Mouse (Mus musculus): ENCODE measurements around the gene Arhgef1. TPM values are rescaled to one million over a fixed set of nuclear protein-coding genes. Genes with fewer than 3 reads are reported as not detected.

Arhgef1 gene
- 100 to 1,000 TPM; 112 to 198 (median 176) TPM for polyA plus RNA-seq (2017; shearing (Covaris generic))

DNA sequence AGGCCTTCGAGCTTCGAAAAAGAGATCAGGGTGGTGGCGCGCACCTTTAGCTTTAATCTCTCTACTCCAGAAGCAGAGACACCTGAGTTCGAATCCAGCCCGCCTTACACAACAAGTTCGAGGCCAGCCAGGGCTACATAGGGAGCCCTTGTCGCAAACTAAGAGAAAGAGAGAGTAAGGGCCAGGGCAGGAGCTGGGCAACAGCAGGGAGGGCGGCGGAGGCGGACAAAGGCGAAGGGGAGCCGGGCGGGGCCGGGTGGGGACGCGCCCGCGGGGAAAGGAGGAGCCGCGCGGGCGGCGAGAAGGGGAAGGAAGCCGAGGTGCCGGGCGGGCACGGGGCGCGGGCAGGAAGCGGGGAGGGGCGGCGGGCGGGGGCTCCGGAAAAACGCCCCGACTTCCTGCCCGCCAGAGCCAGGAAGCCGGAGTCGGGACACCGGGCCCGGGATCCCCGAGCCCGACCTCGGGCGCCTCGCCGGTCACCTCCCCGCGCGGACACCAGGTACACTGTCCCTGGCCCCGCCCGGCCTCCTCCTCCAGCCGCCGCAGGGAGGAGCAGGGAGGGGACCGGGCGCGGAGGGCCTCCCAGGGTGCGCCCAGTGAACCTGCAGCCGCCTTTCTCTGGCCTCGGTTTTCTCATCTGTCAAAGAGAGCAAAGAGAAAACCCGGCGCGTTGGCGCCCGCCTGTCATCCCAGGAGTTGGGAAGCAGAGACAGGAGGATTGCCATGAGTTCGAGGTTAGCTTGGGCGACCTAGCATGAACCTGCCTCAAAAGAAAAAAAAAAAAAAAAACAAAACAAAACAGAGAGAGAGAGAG, at the start of gene Arhgef1:
Gene Arhgef1 (plus strand): TSS at position 283 of the 814 bp plus-strand sequence.
- ATAC-seq = peak; percentile 11

DNA sequence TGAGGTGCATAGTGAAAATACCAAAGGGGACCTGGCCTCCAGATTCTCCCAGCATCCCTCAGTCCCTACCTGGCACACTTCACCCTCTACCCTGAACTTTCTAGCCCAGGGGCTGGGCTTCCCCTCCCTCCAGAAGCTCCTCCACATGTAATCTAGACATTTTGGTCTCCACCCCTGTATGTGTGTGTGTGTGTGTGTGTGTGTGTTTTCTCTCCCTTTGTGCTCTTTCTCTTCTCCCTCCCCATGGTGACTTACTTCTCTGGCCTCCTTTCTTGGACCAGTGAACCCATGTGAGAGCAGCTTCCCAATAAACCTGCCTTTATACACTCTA, 49.5 kb upstream of the Arhgef1 start:
- no peak for ATAC-seq

DNA sequence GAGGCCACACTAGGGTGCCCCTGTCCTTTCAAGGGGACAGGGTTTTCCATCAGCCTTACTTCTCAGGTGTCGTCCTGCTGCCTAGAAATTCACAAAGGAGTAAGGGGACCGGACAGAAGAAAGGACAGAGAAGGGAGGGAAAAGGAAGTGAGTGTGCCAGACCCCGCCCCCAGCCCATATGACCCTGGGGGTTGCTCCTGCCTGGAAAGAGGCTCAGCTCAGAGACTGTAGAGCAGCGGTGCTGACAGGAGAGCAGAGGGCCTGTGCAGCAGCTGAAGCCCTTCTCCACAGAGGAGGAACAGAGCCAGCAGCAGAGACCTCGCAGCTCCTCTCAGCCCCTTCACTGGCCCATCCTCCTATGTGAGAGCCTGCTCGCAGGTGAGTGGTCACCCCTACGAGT, 49.0 kb upstream of the Arhgef1 start:
- ATAC-seq = no peak

DNA sequence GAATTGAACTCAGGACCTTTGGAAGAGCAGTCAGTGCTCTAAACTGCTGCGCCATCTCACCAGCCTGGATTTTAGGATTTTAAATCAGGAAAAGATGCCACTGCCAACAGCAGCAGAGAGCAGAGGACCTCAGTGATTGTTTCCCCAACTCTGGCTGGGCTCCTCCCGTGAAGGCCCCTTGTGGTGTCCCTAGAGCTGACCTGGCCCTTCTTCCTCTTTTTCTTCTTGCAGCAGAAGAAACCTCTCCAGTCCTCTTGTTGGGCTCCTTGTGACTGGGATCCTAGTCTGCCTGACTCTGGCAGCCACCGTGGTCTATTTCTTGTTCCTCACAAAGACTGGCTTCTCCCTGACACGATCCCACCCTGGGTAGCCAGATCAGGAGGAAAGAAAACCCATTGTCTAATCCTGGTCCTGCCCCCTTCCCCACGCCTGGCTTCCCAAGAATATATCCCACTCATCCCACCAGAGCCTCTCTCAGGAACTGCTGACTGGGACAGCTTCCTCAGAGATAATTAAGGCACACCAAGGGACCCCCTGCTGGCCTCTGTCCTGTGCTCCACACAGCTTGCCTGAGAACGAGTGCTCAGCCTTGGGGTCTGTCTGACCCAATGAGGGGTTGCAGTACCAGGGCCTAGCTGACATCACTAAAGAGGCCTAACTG, 46.1 kb upstream of the Arhgef1 start:
- no peak for ATAC-seq

DNA sequence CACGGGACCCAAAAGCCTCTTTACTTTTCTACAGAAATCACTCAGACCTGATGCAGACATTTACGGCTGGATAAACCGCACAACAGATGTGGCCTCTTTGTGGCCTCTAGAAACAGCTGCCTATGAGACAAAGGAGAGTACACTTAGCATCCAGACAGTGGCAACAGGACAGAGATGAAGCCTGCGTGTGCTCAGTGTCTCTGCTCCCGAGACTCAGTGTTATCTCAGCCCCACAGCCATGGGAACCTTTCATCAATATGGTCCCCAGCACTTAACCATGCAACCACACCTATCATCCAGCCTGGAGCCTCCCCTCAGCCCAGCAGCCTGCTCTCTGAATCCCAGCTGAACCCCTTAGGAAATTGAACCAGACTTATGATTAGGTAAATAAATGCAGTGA, 43.5 kb upstream of the Arhgef1 start:
- no peak for ATAC-seq

DNA sequence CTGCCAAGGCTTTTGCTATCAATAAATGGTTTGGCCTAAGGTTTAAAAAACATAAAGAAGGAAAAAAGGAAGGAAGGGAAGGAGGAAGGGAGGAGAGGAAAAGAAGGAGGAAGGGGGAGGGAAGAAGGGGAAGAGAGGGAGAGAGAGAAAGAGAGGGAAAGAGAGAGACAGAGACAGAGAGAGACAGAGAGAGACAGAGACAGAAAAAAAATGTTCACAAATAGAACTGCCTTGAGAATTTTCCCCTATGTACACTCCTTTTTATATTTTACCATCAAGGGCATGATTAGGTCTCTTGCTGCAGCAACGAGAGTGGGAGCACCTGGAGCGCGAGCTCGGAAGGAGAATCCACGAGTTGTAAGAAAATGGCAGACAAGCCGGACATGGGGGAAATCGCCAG, 40.8 kb upstream of the Arhgef1 start, which contains the start of gene Gm9844:
Gene Gm9844 (plus strand): TSS at position 301 of the 400 bp plus-strand sequence.
- ATAC-seq = no peak

DNA sequence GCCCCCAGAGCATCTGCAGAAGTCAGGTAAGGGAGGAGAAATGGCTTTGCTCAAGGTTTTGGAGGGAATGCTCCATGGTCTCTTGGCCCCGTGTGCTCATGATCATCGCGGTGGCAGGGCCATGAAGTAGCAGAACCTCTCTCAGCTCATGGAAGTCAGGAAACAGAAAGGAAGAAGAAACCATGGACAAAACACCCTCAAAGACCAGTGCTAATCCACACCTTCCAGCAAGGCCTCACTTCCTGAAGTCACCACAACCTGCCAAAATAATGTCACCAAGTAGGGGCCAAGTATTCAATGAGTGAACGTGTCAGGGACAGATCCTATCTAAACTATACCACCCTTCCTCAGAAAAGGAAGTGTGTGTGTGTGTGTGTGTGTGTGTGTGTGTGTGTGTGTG, 39.9 kb upstream of the Arhgef1 start:
- no peak for ATAC-seq

DNA sequence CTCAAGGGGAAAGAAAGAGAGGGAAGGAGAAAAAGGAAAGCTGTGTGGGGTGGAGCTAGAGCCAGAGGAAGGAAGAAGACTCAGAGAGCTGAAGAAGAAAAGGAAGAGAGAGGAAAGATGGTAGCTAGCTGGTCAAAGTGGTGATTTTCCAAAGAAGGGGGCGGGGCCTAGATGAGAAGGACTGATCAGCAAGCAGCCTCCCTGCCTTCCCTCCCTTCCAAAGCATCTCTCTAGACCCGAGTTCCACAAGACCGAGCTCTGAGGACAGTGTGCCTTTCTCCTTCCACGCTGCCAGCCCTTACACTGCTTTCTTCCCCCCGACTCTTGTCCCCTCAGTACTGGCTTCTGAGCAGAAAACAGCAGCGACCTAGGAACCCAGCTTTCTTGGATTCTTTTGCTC, 38.6 kb upstream of the Arhgef1 start:
- no peak for ATAC-seq

DNA sequence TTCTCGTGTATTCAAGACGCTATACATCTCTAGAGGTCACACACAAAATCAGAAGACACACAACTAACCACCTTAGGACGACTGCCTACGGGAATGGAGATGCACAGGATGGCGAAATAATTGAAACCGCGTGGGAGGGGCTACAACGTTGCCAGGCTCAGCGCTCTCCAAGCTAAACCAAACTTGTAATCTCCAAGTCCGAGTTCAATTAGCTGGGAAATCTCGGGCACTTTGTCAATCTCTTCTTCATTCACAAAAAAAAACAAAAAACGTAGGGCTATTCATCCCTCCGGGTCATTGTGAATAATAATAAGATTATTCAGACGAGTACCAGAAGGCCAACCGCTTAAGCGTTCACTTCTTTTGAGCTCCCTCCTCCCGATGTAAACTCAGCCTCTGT, 33.6 kb upstream of the Arhgef1 start:
- ATAC-seq = no peak

DNA sequence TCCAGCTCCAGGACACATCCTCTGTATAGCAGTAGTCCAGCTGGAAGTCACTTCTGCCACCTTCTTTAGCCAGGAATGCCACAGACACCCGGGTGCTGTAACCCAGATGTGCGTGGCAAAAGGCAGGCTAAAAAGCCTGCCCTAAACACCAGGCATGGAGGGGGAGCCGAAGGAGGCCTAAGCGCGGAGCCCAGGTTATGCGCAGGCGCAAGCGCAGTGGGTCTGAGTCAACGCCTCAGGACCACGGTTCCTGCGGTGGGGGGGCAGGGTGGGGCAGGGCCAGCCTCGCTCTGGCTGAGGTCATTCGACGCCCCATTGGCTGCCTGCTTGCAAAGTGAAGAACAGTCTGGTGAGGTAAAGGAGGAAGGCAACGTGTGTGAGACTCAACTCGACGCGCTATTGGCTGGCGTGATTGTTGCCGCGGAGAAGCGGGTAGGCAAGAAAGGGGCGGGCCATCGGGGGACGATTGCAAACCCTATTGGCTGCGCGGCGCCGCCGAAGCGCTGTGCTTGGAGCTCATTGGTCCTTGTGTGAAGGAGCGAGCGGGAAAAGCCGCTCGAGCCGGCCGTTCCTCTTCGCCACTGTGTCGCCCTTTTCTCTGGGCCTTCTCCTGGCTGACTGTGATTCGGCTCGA, 33.1 kb upstream of the Arhgef1 start, which contains the start of the genes Lypd4 and Dmrtc2:
Gene Lypd4 (minus strand): TSS at position 410 of the 634 bp plus-strand sequence.
Gene Dmrtc2 (plus strand): TSS at position 526 of the 634 bp plus-strand sequence.
- no peak for ATAC-seq

DNA sequence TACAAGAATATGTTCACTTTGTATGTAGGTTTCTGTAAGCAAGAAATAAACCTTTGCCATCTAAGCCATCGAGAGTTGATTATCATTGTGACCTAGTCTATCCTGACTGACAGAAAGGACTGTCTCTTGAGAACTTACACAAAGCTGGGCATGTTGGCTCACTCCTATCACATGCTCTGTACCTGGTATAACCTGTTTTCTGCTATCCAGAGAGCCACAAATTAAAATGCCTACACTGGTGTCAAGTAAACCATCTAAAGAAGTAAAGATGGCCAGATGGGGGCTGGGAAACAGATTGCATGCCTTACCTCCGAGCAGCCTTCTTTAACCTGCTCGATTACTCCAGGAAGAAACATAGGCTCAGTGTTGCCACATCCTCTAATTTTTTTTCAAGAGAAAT, 25.1 kb upstream of the Arhgef1 start:
- ATAC-seq = no peak

DNA sequence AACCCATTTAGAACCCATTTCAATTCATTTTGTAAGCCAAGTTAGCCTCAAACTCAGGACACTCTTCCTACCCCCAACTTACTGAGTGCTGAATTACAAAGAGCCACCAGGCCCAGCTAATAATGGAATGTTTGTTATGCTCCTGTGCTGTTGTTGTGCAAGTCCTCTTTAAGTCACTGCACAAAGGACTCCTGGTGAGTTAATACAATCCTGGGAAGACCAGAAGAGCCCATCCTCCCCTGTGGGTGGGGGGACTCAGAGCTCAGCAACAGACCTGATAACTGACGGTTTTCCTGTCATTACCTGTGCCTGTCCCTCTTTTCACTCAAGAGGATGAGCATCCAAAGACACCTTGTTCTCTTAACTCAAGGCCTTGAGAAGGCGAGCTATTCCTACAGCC, 23.1 kb upstream of the Arhgef1 start:
- ATAC-seq = no peak

DNA sequence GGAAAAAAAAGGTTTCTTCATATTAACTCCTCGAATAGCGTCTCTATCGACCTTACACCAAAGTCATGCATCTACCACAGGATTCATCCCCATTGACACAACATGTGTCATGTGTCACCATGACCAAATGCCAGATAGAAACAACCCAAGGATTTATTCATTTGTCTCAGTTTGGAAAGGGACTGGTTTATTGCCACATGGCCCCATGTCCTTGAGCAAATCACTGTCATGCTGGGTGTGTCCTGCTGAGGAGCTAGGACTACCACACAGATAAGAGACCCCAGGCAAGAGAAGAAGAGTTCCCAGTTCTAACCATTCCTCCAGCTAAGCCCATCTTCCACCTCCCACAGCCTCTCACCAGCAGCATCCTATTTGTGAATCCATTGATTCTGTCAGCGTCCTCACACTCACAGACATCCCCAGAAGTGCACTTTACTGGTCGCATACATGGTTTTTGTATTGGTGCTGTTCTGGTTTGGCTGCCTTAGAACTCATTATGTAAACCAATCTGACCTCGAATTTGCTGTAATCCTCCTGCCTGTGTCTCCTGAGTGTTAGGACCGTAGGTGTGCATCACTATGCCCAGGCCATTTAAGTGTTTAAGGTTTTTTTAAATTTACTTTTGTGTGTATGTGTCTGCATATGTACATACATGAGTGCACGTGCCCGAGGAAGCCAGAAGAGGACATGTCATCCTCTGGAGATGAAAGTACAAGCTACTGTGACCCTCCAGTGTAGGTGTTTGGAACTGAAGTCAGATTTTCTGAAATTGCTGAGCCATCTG, 20.1 kb upstream of the Arhgef1 start:
- ATAC-seq = no peak

DNA sequence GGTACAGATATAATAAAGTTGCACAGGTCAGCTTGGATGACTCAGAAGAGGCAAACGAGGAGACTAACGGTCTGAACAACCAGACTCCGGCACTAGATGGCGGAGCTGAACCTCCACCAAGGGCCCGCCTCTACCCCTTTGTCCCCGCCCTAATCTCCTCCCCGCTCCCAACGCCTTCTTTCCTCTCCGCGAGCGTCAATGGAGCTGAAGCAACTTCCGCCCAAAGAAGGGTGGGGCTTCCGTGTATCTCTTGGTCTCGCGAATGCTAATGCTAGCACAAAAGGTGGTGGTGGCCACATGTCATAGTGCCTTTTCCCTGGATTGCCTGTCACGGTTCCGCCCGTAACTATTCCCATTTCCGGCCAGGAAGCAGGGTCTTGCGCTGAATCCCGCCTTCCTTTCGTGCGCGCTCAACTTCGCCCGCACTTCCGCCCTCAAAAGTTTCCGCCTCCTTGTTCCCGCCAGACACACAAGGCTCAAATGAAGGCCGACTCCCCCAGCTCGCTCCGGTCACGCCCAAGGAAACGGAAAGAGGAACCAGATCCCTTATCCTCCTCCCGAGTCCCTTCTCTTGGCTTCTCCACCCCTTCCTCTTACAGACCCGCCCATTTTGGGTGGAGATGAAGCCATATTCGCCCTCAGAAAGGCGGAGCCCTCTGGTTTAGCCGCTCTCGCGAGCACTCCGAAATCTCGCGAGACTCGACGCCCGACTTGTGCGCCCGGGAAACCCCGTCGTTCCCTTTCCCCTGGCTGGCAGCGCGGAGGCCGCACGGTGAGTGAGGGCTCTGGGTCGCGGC, 18.6 kb upstream of the Arhgef1 start, which contains the start of gene Rps19:
Gene Rps19 (plus strand): TSS at position 476 of the 797 bp plus-strand sequence.
- ATAC-seq = peak; percentile 86

DNA sequence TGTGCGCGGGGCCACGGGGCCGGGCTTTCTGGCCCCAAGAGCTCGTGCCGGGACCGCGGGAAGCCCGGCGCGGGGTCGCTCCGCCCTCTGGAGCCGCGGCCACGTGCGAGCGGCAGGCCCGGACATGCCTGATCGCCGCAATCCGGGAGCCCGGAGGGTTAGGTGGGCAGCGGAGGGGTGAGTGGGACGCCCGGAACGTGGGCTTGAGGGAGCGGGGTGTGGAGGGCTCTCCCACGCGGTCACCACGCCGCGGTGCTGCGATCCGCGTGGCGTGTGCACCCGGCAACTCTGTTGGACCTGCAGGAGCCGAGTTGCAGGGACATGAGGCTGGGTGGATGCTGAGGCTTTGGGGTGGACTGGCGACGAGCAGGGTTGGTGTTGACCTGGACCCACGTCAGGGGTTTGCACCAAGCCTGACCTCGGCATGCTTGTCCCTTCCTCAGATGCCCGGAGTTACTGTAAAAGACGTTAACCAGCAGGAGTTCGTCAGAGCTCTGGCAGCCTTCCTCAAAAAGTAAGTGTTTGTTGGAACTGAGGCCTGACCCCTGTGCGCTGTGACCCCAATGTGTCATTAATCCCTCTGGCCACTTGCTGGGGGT, 17.9 kb upstream of the Arhgef1 start:
- peak; percentile 23 for ATAC-seq

DNA sequence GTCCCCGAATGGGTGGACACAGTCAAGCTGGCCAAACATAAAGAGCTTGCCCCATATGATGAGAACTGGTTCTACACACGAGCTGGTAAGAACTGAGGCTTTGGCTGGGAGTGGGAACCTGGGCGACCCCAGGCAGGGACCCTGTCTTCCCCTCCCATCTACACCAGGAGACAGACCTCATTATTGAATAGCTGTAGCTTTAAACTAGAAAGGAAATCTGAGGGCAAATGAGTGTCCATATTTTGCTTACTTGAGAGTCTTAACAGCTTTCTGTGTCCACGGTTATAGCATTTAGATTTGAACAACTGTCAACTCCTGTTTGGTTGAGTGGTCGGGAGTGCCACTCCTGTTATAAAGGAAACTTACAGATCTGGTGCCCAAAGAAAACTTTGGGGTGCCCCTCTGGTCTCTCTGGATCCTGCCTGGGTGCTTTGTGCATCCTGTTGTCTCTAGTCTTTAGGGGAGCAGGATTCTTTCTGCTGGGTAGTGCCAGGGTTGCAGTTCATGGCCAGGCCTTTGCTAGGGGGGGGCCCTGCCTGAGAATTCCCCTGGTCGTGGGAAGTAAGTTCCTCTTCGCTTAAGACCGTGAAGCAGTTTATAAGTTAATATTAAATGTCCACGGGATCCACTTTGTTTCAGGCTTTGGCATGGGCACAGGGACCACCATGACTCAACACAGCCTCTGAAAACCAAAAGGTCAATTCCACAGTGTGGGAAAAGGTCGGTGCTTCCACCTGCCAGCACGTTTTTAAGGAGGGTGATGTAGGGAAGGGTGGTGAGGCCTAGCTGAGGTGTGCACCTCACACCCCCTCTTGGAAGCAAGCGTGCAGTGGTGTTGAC, 17.0 kb upstream of the Arhgef1 start:
- ATAC-seq = no peak

DNA sequence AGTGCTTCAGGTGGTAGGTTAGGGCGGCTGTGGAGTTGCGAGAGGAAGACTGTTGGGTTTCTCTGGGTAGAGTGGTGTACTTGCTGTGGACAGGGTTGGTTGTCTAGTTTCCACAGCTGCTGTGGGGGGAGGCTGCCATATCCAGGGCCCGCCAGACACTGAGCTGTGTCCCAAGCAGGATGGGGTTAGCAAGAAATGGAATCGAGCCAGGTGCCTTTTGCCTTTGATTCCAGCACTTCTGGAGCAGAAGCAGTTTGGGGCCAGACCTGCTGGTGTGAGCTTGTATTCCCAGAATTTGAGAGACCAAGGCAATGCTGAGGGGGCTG, 16.4 kb upstream of the Arhgef1 start:
- ATAC-seq = no peak

DNA sequence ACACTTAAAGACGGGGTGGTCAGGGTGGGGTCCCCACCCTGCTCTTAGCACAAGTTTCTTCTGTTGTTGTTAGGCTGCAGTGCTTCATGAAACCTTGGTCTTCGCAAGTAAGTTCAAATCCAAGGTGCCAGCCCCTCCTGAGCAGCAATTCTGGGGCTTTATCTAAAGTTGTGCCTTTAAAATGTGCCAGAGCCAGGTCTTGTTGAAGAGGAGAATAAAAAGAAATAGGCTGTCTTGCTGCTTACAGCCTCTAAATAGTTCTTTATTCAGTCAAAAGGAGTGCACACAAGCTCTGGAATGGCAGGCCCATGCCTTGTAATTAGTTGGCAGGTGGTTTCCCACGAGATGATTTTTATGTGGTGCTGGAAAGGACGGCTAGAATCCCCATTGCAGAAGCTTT, 15.6 kb upstream of the Arhgef1 start:
- no peak for ATAC-seq

DNA sequence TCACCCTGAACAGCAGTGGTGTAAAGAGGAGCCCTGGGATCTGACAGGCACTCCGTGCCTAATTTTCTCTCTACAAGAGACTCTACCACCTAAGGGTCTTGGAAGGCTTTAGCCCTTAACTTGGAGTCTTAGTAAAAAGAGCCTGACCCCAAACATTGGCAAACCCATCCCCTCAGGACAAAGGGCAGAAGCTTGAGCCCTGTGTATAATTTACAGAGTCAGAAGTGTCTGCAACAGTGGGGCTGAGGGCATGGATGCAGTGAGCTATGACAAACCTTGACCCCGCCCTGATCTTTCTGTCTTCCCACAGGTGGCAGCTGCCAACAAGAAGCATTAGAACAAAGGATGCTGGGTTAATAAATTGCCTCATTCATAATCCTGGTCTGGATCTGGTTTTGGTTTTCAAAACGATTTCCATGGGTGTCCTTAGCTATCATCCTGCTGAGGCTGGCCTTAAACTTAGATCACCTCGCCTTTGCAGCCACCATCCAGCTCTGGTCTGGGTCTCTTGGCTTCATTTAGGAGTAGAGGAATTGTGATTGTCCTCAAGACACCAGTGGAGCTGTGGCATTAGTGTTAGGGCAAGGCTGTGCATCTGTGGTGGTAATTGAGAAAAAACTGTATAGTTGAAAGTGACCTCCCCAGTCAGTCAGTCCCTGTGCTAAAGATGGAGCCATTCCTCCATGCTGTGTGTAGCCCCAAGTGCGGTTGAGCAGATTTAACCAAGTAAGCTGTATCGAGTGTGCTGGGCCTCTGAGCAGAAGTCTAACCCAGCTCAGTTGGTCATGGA, 13.1 kb upstream of the Arhgef1 start:
- ATAC-seq = no peak
